Mouse (Mus musculus) left cerebral cortex, postnatal 25 days (tissue): Measurements from ENCODE around the gene Gcnt2. TPM values are rescaled to one million over a fixed set of nuclear protein-coding genes. Genes with fewer than 3 reads are reported as not detected.
A peak's percentile ranks its signal among the peaks of the same experiment; 100 is the strongest.

Source experiments
- DNase-seq, 2 experiments: peaks; one replicate each; pipeline ENCODE4 v3.0.0; 2022; ENCODE audit warnings: low spot score in 2 of 2, mixed read lengths in 1 of 2
- intact Hi-C: fragments of 180-260 bp; cut with DNase I; formaldehyde crosslinking; loops from one replicate; pipeline ENCODE4 v1.15.1; 2025
- total RNA-seq, 2 experiments: library from RNA; stranded (reverse); gene quantifications; 2 replicates each; pipeline ENCODE4 v1.2.3; 2021

The Gcnt2 gene
- 10 to 100 TPM; 17.3 to 17.7 TPM for total RNA-seq

GRCm38 (mm10) chr13:40859652-40860399, at the start of gene Gcnt2:
Gene Gcnt2 (plus strand): TSS chr13:40859754.
- intact Hi-C loops = loop anchor here (5.0 kb wide), 1 partner anchor 57 kb away; no protein-coding TSS in a partner anchor

GRCm38 (mm10) chr13:40820617-40821016, 38.9 kb upstream of the Gcnt2 start:
- no peak for DNase-seq
- intact Hi-C loops = no loop called here

More at GRCm38 (mm10) chr13:40859652-40860399, at the start of gene Gcnt2:
- peak; percentile 26 to 55 for DNase-seq

- intact Hi-C loops = no loop called here
- no peak for DNase-seq
Observed at GRCm38 (mm10) chr13:40821911-40822310, 37.6 kb upstream of the Gcnt2 start.

- DNase-seq = no peak
- intact Hi-C loops = loop anchor here (5.0 kb wide), 1 partner anchor 396 kb away; no protein-coding TSS in a partner anchor
Observed at GRCm38 (mm10) chr13:40841146-40841787, 18.3 kb upstream of the Gcnt2 start.

- no peak for DNase-seq
- intact Hi-C loops = loop anchor here (5.0 kb wide), 1 partner anchor 395 kb away; no protein-coding TSS in a partner anchor
Observed at GRCm38 (mm10) chr13:40842141-40842540, 17.4 kb upstream of the Gcnt2 start.

- intact Hi-C loops = loop anchor here (1.0 to 5.0 kb wide), 2 partner anchors 134 to 394 kb away; no protein-coding TSS in a partner anchor
- peak; percentile 78 to 81 for DNase-seq
Observed at GRCm38 (mm10) chr13:40843418-40844067, 16.0 kb upstream of the Gcnt2 start.

- no peak for DNase-seq
- intact Hi-C loops = loop anchor here (5.0 kb wide), 1 partner anchor 393 kb away; no protein-coding TSS in a partner anchor
Observed at GRCm38 (mm10) chr13:40844144-40844543, 15.4 kb upstream of the Gcnt2 start.

GRCm38 (mm10) chr13:40845951-40846350, 13.6 kb upstream of the Gcnt2 start:
- DNase-seq = no peak
- intact Hi-C loops = no loop called here

GRCm38 (mm10) chr13:40846375-40846774, 13.2 kb upstream of the Gcnt2 start:
- DNase-seq = no peak
- intact Hi-C loops = no loop called here

- DNase-seq = no peak
- intact Hi-C loops = no loop called here
Observed at GRCm38 (mm10) chr13:40847898-40848297, 11.7 kb upstream of the Gcnt2 start.

- intact Hi-C loops = no loop called here
Observed at GRCm38 (mm10) chr13:40850686-40851085, 8.9 kb upstream of the Gcnt2 start.

GRCm38 (mm10) chr13:40851281-40851680, 8.3 kb upstream of the Gcnt2 start:
- intact Hi-C loops = no loop called here
- DNase-seq = no peak

More at GRCm38 (mm10) chr13:40850686-40851085, 8.9 kb upstream of the Gcnt2 start:
- DNase-seq = no peak

GRCm38 (mm10) chr13:40851961-40852360, 7.6 kb upstream of the Gcnt2 start:
- no peak for DNase-seq
- intact Hi-C loops = no loop called here

- intact Hi-C loops = no loop called here
- no peak for DNase-seq
Observed at GRCm38 (mm10) chr13:40852791-40853190, 6.8 kb upstream of the Gcnt2 start.

GRCm38 (mm10) chr13:40853842-40854241, 5.7 kb upstream of the Gcnt2 start:
- no peak for DNase-seq
- intact Hi-C loops = no loop called here

GRCm38 (mm10) chr13:40854451-40855058, 5.0 kb upstream of the Gcnt2 start:
- intact Hi-C loops = loop anchor here (5.0 kb wide), 1 partner anchor 63 kb away; no protein-coding TSS in a partner anchor
- peak in 1 of 2 experiments; percentile 52 for DNase-seq

- intact Hi-C loops = loop anchor here (5.0 kb wide), 1 partner anchor 62 kb away; no protein-coding TSS in a partner anchor
Observed at GRCm38 (mm10) chr13:40855266-40855665, 4.3 kb upstream of the Gcnt2 start.

GRCm38 (mm10) chr13:40856786-40857185, 2.8 kb upstream of the Gcnt2 start:
- intact Hi-C loops = loop anchor here (5.0 kb wide), 1 partner anchor 61 kb away; no protein-coding TSS in a partner anchor

More at GRCm38 (mm10) chr13:40855266-40855665, 4.3 kb upstream of the Gcnt2 start:
- no peak for DNase-seq

GRCm38 (mm10) chr13:40857281-40857818, 2.2 kb upstream of the Gcnt2 start:
- intact Hi-C loops = loop anchor here (5.0 kb wide), 1 partner anchor 60 kb away; no protein-coding TSS in a partner anchor
- DNase-seq = no peak

More at GRCm38 (mm10) chr13:40856786-40857185, 2.8 kb upstream of the Gcnt2 start:
- no peak for DNase-seq
